Mouse (Mus musculus) liver, embryonic 12.5 days (tissue): ENCODE results near the gene Pnma1. TPM values are rescaled to one million over a fixed set of nuclear protein-coding genes. Genes with fewer than 3 reads are reported as not detected.

ENCODE experiments used
- ATAC-seq: fragments of 200-750 bp; cut with Nextera tagmentation; 2 replicates; pipeline ENCODE4 v1.8.0; 2017; ENCODE audit warnings: moderate number of reproducible peaks, mild to moderate bottlenecking, moderate library complexity
- H3K27ac ChIP-seq: fragments of 300-500 bp; sonication (generic); 2 replicates; pipeline ENCODE4 v1.5.1; 2016; ENCODE audit warnings: mild to moderate bottlenecking
- H3K27me3 ChIP-seq: fragments of 300-500 bp; sonication (generic); replicated peaks from 2 replicates; pipeline ENCODE4 v1.6.1; 2016; ENCODE audit warnings: mild to moderate bottlenecking, moderate library complexity
- H3K36me3 ChIP-seq: fragments of 300-500 bp; sonication (generic); 2 replicates; pipeline ENCODE4 v1.6.1; 2016; ENCODE audit warnings: mild to moderate bottlenecking, moderate library complexity
- H3K4me1 ChIP-seq: fragments of 300-500 bp; sonication (generic); 2 replicates; pipeline ENCODE4 v1.6.1; 2016
- H3K4me2 ChIP-seq: fragments of 300-500 bp; sonication (generic); 2 replicates; pipeline ENCODE4 v1.6.1; 2016; ENCODE audit warnings: mild to moderate bottlenecking, moderate library complexity
- H3K4me3 ChIP-seq: fragments of 300-500 bp; sonication (generic); 2 replicates; pipeline ENCODE4 v1.5.1; 2016; ENCODE audit warnings: mild to moderate bottlenecking, moderate library complexity
- H3K9ac ChIP-seq: fragments of 300-500 bp; sonication (generic); 2 replicates; pipeline ENCODE4 v1.6.1; 2016; ENCODE audit warnings: mild to moderate bottlenecking, moderate library complexity
- H3K9me3 ChIP-seq: fragments of 300-500 bp; sonication (generic); replicated peaks from 2 replicates; pipeline ENCODE4 v1.6.1; 2016; ENCODE audit warnings: mild to moderate bottlenecking, moderate library complexity
- WGBS: fragments of 180-500 bp; shearing (Covaris S2); methylation state at CpG from one replicate; pipeline ENCODE4 v1.1.7; 2016; ENCODE audit not compliant: insufficient replicate concordance; 5-methylcytosine and 5-hydroxymethylcytosine counted together
- polyA plus RNA-seq: library from polyadenylated mRNA; unstranded; fragments of >200 nt; fragmentation: Nextera tagmentation; extraction: Ambion mirVana; gene quantifications from 2 replicates; pipeline ENCODE4 v1.2.1, GENCODE M21; 2016

Pnma1 gene
- polyA plus RNA-seq = 0.08 and 0.20 TPM in 2 replicates

DNA sequence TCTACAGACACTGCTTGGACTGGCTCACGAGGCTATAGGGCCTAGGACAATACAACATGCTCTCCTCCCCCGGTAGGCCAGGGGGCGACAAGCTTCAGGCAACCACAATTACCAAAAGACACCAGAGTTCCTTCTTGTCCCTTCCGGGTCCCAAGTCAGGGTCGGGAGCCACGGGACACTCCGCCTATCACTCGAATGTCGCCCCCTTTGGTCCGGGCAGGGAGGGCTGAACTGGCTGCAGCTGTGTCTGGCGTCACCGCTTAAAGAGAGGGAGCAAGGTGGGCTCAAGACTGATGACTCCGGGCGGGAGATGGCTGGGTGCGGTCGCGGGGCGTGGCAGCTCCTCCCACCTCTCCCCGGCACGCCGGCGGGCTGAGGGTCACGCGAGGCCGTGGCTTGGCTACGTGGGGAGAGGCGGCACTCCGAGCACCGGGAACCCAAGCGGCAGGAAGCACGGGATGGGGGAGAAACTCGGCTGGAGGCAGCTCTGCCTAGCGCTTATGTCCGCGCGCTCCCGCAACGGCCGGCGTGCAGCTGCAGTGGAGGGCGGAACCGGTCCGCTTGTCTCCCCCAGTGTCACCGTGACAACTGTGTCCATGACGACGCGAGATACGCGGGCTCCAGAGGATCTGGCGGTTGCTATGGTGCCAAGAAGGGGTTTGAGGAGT, at the start of gene Pnma1:
Gene Pnma1, minus strand, starts transcription at position 536 of the 668 bp plus-strand sequence.
- H3K27ac ChIP-seq = peak within 1 kb of the TSS; percentile 94; the same call in 1 of the 2 replicates

DNA sequence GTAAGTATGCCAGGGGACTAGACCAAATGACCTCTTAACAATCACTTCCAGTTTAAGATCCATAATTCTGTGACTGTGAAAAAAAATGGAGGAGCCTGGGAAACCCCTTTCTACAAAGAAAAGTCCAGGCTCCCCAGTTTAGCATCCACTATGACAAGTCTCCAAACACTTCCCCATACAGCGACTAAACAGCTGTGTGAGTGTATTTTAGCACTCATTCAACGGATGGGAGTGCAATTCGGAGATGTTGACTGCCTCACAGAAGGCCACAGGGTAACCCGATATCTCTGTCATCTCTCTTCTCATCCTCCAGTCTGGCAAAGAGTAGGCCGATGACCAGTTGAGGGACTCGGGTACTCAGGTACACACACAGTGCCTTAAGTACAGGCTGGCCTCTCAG, 46.9 kb upstream of the Pnma1 start:
- Histone ChIP-seq H3K27ac (peak overlapping the region; percentile 98), H3K4me2 (peak overlapping the region; percentile 99; the same call in 1 of the 2 replicates), H3K36me3 (peaks cover 9% of the 10 kb centered on the region), H3K27me3 (no peaks in the 10 kb centered on the region), H3K9me3 (no peaks in the 10 kb centered on the region), H3K4me1 (peaks cover 82% of the 10 kb centered on the region), H3K9ac (peak overlapping the region; percentile 35; the same call in 1 of the 2 replicates), H3K4me3 (no peak overlapping the region)
- 44% methylated on average over 6 of the region's 6 CpGs for WGBS
- no peak for ATAC-seq

More for the DNA sequence above, at the start of gene Pnma1:
- Histone ChIP-seq H3K27me3 (no peaks in the 10 kb centered on the region), H3K4me2 (peak within 1 kb of the TSS; percentile 90), H3K9ac (peak within 1 kb of the TSS; percentile 66), H3K4me1 (peaks cover 63% of the 10 kb centered on the region), H3K4me3 (peak within 1 kb of the TSS; percentile 62), H3K36me3 (peaks cover 33% of the 10 kb centered on the region), H3K9me3 (no peaks in the 10 kb centered on the region)
- WGBS = 4% methylated on average over 49 of the region's 50 CpGs
- ATAC-seq = peak; percentile 67

DNA sequence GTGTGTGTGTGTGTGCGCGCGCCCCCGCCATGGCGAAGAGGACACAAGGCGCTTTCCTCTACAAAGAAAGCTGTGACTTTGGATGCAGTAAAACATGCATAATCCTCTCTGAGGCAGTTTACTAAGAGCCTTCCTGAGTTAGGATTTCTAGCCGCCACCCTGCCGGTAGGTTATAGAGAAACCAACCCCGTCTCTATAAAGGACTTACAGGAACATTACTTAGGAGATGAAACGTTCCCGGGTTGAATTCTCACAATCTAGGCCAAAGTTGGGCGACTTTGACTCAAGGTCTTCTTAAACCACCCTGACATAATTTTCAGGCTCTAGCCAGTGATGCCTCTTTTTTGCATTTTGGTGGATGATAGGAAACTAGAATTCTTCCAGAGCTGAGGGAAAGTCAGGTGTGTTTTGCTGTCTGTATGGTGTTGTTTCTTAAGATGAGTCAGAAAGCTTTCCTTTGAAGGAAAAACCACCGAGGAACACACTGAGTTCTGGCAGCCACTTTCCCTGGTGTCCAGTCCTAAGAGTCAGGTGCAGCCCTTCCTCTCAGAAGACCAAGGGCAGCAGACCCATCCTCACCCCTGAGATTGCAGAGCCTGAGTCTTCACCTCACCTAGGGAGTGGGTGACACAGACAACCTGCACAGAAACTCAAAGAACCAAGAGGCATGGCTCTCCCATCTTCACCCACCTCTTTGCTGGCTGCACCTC, 46.3 kb upstream of the Pnma1 start:
- Histone ChIP-seq H3K4me2 (peak overlapping the region; percentile 99), H3K9me3 (no peaks in the 10 kb centered on the region), H3K27ac (peak overlapping the region; percentile 98), H3K36me3 (peaks cover 11% of the 10 kb centered on the region), H3K9ac (peak overlapping the region; percentile 99), H3K4me3 (peak overlapping the region; percentile 87), H3K27me3 (no peaks in the 10 kb centered on the region), H3K4me1 (peaks cover 85% of the 10 kb centered on the region)
- WGBS = 5% methylated on average over 13 of the region's 13 CpGs
- no peak for ATAC-seq

- peak; percentile 84 for ATAC-seq
- Histone ChIP-seq H3K27me3 (no peaks in the 10 kb centered on the region), H3K36me3 (peaks cover 17% of the 10 kb centered on the region), H3K27ac (peak overlapping the region; percentile 98), H3K9me3 (no peaks in the 10 kb centered on the region), H3K4me1 (peaks cover 85% of the 10 kb centered on the region), H3K4me2 (peak overlapping the region; percentile 99), H3K4me3 (peak overlapping the region; percentile 87), H3K9ac (peak overlapping the region; percentile 99)
- WGBS = 0% methylated on average over 48 of the region's 49 CpGs
Observed at GRCm38 (mm10) chr12:84193642-84194399, 45.5 kb upstream of the Pnma1 start.

DNA sequence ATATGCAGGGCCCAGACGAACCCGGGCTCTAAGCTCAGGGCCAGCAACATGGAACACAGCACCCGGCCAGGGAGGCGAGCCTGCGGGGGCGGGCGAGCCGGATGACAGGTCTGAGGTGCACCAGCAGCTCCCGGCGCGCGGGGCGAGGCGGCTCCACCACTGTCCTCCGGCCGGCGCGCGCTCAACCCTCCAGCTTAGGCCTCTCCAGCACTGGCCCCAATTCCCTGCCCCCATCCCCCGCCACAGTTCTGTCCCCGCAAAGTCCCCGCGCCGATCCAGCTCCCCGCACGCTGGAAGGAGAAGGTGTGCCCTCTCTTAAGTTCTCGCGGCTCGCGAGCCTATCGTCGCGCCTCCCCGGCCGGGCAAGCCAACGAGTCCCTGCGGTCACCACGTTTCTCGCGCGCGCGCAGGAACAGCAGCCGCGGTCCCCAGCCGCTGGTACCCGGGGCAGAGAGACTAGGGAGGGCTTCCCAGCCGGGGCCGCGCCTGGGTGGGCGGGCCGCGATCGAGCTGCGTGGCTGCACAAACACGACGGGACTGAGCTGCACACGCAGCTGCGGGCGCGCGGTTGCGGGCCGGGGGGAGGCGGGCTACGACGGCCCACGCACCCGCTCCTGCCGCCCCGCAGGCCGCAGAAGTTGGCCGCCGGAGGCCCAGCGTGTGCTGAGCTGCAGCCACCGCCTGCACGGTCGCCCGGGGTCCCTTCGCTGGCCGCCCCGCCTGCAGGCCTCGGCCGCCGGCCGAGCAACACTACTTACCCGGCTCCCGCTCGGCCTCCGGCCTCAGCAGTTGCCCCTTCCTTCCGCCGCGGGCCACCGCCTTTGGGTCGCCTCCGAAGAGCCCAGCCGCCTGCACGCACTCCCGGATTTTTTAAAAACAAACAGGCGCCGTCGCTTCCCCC, 44.7 kb upstream of the Pnma1 start:
- peaks cover 25% of the 10 kb centered on the region for H3K36me3 ChIP-seq
- H3K27me3 ChIP-seq = no peaks in the 10 kb centered on the region
- peak overlapping the region; percentile 99 for H3K4me2 ChIP-seq
- WGBS = under 1% methylated on average over 101 of the region's 102 CpGs
- peak overlapping the region; percentile 87 for H3K4me3 ChIP-seq
- peaks cover 85% of the 10 kb centered on the region for H3K4me1 ChIP-seq
- peak; percentile 47 for ATAC-seq
- peak overlapping the region; percentile 98 for H3K27ac ChIP-seq
- peak overlapping the region; percentile 99 for H3K9ac ChIP-seq
- H3K9me3 ChIP-seq = no peaks in the 10 kb centered on the region

GRCm38 (mm10) chr12:84192280-84192679, 44.0 kb upstream of the Pnma1 start:
- Histone ChIP-seq H3K4me3 (peak overlapping the region; percentile 87), H3K4me1 (peaks cover 85% of the 10 kb centered on the region), H3K27me3 (no peaks in the 10 kb centered on the region), H3K9me3 (no peaks in the 10 kb centered on the region), H3K4me2 (peak overlapping the region; percentile 99), H3K9ac (peak overlapping the region; percentile 99), H3K36me3 (peaks cover 32% of the 10 kb centered on the region), H3K27ac (peak overlapping the region; percentile 98)
- WGBS = 2% methylated on average over 13 of the region's 13 CpGs
- no peak for ATAC-seq

GRCm38 (mm10) chr12:84191770-84192169, 43.5 kb upstream of the Pnma1 start:
- Histone ChIP-seq H3K4me3 (peak overlapping the region; percentile 87), H3K4me1 (peaks cover 84% of the 10 kb centered on the region), H3K4me2 (peak overlapping the region; percentile 99), H3K36me3 (peaks cover 37% of the 10 kb centered on the region), H3K27ac (peak overlapping the region; percentile 98), H3K9me3 (0 out of 2 replicates have a peak, but pooled peaks cover 3% of the 10 kb centered on the region), H3K27me3 (no peaks in the 10 kb centered on the region), H3K9ac (peak overlapping the region; percentile 99)
- ATAC-seq = peak; percentile 33
- WGBS = 10% methylated on average over 5 of the region's 5 CpGs

- 21% methylated on average over 7 of the region's 7 CpGs for WGBS
- Histone ChIP-seq H3K4me3 (peak overlapping the region; percentile 87), H3K36me3 (peaks cover 43% of the 10 kb centered on the region), H3K9me3 (peaks cover 7% of the 10 kb centered on the region; the same call in 1 of the 2 replicates), H3K9ac (peak overlapping the region; percentile 99), H3K27me3 (no peaks in the 10 kb centered on the region), H3K4me2 (peak overlapping the region; percentile 99), H3K4me1 (peaks cover 83% of the 10 kb centered on the region), H3K27ac (peak overlapping the region; percentile 98)
- ATAC-seq = peak; percentile 22
Observed at GRCm38 (mm10) chr12:84191190-84191589, 42.9 kb upstream of the Pnma1 start.

DNA sequence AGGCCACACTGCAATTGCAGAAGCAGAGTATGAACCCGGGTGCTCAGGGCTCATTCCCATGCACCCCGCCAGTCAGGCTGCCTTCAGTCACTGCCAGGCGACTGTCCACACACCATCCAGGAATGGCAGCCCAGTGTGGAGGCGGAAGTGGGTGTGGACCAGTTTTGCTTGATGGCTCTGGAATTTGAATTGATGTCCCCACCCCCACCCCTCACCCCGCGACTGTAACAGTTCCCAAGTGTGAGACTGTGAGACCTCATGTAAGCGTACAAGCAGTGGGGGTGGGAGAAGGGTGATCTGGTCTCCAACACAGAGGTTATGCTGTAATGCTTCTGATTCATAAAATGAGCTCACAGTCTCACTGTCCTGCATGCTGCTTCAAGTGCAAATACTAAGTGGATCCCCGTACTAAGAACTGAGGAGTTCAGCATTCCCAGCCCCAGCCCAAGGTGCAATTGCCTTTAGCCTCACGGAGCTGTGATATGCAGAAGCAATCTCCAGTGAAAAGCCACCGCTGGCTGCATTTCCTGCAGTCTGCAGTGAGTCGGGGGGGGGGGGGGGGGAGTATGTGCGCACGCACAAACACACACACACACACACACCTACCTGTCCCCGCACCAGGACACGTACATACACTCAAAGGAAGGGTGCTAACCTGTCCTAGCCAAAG, 42.0 kb upstream of the Pnma1 start:
- Histone ChIP-seq H3K36me3 (peaks cover 52% of the 10 kb centered on the region), H3K9ac (peak overlapping the region; percentile 99), H3K9me3 (peaks cover 7% of the 10 kb centered on the region; the same call in 1 of the 2 replicates), H3K27ac (peak overlapping the region; percentile 98; the same call in 1 of the 2 replicates), H3K4me2 (peak overlapping the region; percentile 99), H3K27me3 (no peaks in the 10 kb centered on the region), H3K4me1 (peaks cover 83% of the 10 kb centered on the region), H3K4me3 (peak overlapping the region; percentile 87)
- WGBS = 43% methylated on average over 13 of the region's 15 CpGs
- no peak for ATAC-seq

DNA sequence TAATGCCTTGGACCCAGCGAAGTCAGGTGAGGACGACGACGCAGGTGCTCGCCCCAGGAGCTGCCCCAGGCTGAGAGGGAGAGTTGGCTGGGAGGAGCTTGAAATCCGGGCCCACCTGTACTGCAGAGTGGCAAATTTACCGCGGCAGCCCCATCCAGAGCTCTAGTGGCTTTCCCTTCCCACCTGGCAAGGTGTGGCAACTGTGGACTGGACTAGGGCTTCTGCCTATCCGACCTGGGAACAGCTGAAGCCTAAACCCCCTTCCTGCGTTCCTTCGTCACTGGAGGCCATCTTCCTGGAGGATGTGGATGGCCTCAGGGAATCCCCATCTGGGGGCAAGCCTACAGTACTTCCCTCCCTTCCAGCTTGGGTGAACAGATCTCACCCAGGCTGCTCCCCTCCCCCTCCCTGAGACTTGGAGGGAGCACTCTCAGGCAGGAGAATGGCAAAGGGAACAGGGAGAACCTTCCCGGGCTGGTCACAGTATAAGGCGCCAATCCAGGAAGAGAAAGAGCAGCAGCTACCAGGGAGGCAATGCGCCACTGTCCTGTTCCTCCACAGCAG, 40.7 kb upstream of the Pnma1 start:
- peak overlapping the region; percentile 47; the same call in 1 of the 2 replicates for H3K27ac ChIP-seq
- peak overlapping the region; percentile 27; the same call in 1 of the 2 replicates for H3K9ac ChIP-seq
- ATAC-seq = no peak
- 68% methylated on average over 14 of the region's 14 CpGs for WGBS
- no peak overlapping the region for H3K4me3 ChIP-seq
- H3K27me3 ChIP-seq = no peaks in the 10 kb centered on the region
- H3K4me1 ChIP-seq = peaks cover 79% of the 10 kb centered on the region
- peaks cover 65% of the 10 kb centered on the region for H3K36me3 ChIP-seq
- H3K9me3 ChIP-seq = peaks cover 7% of the 10 kb centered on the region; the same call in 1 of the 2 replicates
- peak overlapping the region; percentile 24 for H3K4me2 ChIP-seq
